Mouse (Mus musculus): ENCODE measurements around the gene Ier5. TPM values are rescaled to one million over a fixed set of nuclear protein-coding genes. Genes with fewer than 3 reads are reported as not detected.

Ier5 gene
- polyA plus RNA-seq, 1 experiment from 2014 or later = 4.4 TPM

GRCm38 (mm10) chr1:155070561-155071286, 28.7 kb downstream of the Ier5 start:
- Histone ChIP-seq H3K27ac (ENCODE audit: low read length) (no peak overlapping the region), H3K4me1 (ENCODE audit: insufficient read depth, low read length) (peaks cover 32% of the 10 kb centered on the region), H3K27me3 (ENCODE audit: insufficient read depth, low read length) (no peaks in the 10 kb centered on the region), H3K36me3 (ENCODE audit: insufficient read depth, low read length) (no peaks in the 10 kb centered on the region), H3K9me3 (ENCODE audit: low read length) (no peaks in the 10 kb centered on the region), H3K9ac (replicated peaks; ENCODE audit: low read length) (no peak overlapping the region), H3K4me3 (ENCODE audit: low read length) (no peak overlapping the region), H3K4me2 (replicated peaks; ENCODE audit: low read depth, low read length) (no peak overlapping the region)
- no peak for ATAC-seq (ENCODE audit: low FRiP score, low TSS enrichment)
- 51% methylated on average over 5 of the region's 5 CpGs for WGBS

DNA sequence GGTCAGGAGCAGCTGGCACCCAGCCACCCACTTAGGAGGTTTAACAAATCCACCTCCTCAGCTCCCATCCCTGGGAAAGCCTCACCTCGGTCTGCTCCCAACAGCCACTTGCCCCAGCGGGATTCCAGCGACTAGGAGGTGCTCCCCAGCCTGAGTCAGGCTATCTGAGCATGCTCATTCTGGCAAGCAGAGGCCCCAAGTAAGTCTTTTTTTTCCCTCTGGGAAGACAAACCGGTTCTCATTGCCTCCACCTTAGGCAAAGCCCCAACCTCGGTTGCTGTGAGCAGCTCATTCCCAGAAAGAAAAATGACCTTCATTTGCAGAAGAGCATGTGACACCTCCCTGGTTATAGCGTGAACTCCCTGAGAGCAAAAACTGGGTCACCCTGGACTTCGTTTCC, 29.7 kb downstream of the Ier5 start:
- Histone ChIP-seq H3K27me3 (ENCODE audit: insufficient read depth, low read length) (no peaks in the 10 kb centered on the region), H3K27ac (ENCODE audit: low read length) (no peak overlapping the region), H3K9me3 (ENCODE audit: low read length) (no peaks in the 10 kb centered on the region), H3K4me1 (ENCODE audit: insufficient read depth, low read length) (peaks cover 27% of the 10 kb centered on the region), H3K4me3 (ENCODE audit: low read length) (no peak overlapping the region), H3K4me2 (replicated peaks; ENCODE audit: low read depth, low read length) (no peak overlapping the region), H3K36me3 (ENCODE audit: insufficient read depth, low read length) (no peaks in the 10 kb centered on the region), H3K9ac (replicated peaks; ENCODE audit: low read length) (no peak overlapping the region)
- ATAC-seq (ENCODE audit: low FRiP score, low TSS enrichment) = no peak
- WGBS = 57% methylated on average over 7 of the region's 7 CpGs

- Histone ChIP-seq H3K9me3 (ENCODE audit: low read length) (no peaks in the 10 kb centered on the region), H3K27me3 (ENCODE audit: insufficient read depth, low read length) (no peaks in the 10 kb centered on the region), H3K4me2 (replicated peaks; ENCODE audit: low read depth, low read length) (no peak overlapping the region), H3K27ac (ENCODE audit: low read length) (no peak overlapping the region), H3K4me3 (ENCODE audit: low read length) (no peak overlapping the region), H3K4me1 (ENCODE audit: insufficient read depth, low read length) (peaks cover 7% of the 10 kb centered on the region), H3K36me3 (ENCODE audit: insufficient read depth, low read length) (no peaks in the 10 kb centered on the region), H3K9ac (replicated peaks; ENCODE audit: low read length) (no peak overlapping the region)
- ATAC-seq (ENCODE audit: low FRiP score, low TSS enrichment) = no peak
- WGBS = 86% methylated on average over 5 of the region's 5 CpGs
Observed at GRCm38 (mm10) chr1:155066196-155066595, 33.2 kb downstream of the Ier5 start.

DNA sequence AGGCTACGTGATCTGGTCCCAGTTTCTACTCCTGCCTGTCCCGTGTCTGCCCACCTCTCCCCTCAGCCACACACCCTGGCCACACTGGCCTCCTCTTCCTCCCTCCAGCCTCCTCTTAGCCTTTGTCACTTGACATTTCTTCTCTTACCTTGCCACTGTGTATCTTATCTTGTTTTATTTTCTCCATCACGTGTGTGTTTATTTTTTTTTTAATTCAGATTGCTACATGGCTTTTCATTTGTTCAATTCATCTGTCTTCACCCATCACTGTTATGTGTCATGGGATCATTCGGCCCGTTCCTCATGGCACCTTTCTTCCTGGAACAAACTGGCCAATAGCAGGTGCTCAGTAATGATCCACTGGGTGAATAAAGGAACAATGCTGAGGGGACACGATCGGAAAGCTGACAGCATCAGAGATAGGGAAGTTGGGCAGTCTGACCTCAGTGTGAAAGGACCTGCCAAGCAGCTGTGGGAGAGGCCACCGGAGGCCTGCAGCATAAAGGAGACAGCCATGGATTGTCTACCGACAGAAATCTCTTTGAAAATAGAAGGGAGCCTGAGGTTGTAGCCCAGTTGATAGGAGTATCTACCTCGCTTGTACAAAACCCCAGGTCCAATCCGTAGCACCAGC, 34.3 kb downstream of the Ier5 start:
- Histone ChIP-seq H3K27ac (ENCODE audit: low read length) (no peak overlapping the region), H3K27me3 (ENCODE audit: insufficient read depth, low read length) (no peaks in the 10 kb centered on the region), H3K4me3 (ENCODE audit: low read length) (no peak overlapping the region), H3K9ac (replicated peaks; ENCODE audit: low read length) (no peak overlapping the region), H3K4me2 (replicated peaks; ENCODE audit: low read depth, low read length) (no peak overlapping the region), H3K36me3 (ENCODE audit: insufficient read depth, low read length) (no peaks in the 10 kb centered on the region), H3K9me3 (ENCODE audit: low read length) (no peaks in the 10 kb centered on the region), H3K4me1 (ENCODE audit: insufficient read depth, low read length) (no peaks in the 10 kb centered on the region)
- WGBS = 81% methylated on average over 11 of the region's 11 CpGs
- no peak for ATAC-seq (ENCODE audit: low FRiP score, low TSS enrichment)

DNA sequence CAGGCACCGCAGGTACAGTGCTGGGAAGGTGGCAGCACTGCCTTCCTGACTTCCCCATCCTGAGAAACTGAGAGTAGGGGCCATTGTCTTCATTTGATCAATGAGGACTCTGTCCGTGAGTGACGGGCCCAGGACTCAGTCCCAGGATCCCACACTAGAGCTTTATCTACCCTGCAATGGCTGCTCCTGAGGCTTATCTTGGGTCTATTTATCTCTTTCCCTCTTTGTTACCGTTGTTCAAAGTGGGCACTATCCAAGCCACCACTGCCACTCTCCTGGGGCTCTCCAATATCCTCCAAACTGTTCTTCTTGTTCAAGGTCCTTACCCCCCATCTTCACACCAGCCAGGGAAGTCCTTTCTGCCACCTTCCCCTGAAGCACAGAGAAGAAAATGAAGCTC, 34.8 kb downstream of the Ier5 start:
- Histone ChIP-seq H3K4me1 (ENCODE audit: insufficient read depth, low read length) (peaks cover 4% of the 10 kb centered on the region; the same call in 1 of the 2 replicates), H3K4me3 (ENCODE audit: low read length) (no peak overlapping the region), H3K36me3 (ENCODE audit: insufficient read depth, low read length) (no peaks in the 10 kb centered on the region), H3K27me3 (ENCODE audit: insufficient read depth, low read length) (no peaks in the 10 kb centered on the region), H3K4me2 (replicated peaks; ENCODE audit: low read depth, low read length) (no peak overlapping the region), H3K9ac (replicated peaks; ENCODE audit: low read length) (no peak overlapping the region), H3K27ac (ENCODE audit: low read length) (no peak overlapping the region), H3K9me3 (ENCODE audit: low read length) (no peaks in the 10 kb centered on the region)
- ATAC-seq (ENCODE audit: low FRiP score, low TSS enrichment) = no peak
- WGBS = 84% methylated on average over 4 of the region's 4 CpGs

- WGBS = 57% methylated on average over 5 of the region's 5 CpGs
- Histone ChIP-seq H3K36me3 (ENCODE audit: insufficient read depth, low read length) (no peaks in the 10 kb centered on the region), H3K27me3 (ENCODE audit: insufficient read depth, low read length) (no peaks in the 10 kb centered on the region), H3K9me3 (ENCODE audit: low read length) (no peaks in the 10 kb centered on the region), H3K4me3 (ENCODE audit: low read length) (no peak overlapping the region), H3K9ac (replicated peaks; ENCODE audit: low read length) (no peak overlapping the region), H3K4me2 (replicated peaks; ENCODE audit: low read depth, low read length) (no peak overlapping the region), H3K27ac (ENCODE audit: low read length) (no peak overlapping the region), H3K4me1 (ENCODE audit: insufficient read depth, low read length) (peaks cover 9% of the 10 kb centered on the region; the same call in 1 of the 2 replicates)
- ATAC-seq (ENCODE audit: low FRiP score, low TSS enrichment) = no peak
Observed at GRCm38 (mm10) chr1:155064111-155064510, 35.3 kb downstream of the Ier5 start.

GRCm38 (mm10) chr1:155062963-155063362, 36.5 kb downstream of the Ier5 start:
- Histone ChIP-seq H3K27me3 (ENCODE audit: insufficient read depth, low read length) (no peaks in the 10 kb centered on the region), H3K4me3 (ENCODE audit: low read length) (no peak overlapping the region), H3K4me2 (replicated peaks; ENCODE audit: low read depth, low read length) (no peak overlapping the region), H3K27ac (ENCODE audit: low read length) (no peak overlapping the region), H3K4me1 (ENCODE audit: insufficient read depth, low read length) (peaks cover 9% of the 10 kb centered on the region; the same call in 1 of the 2 replicates), H3K9me3 (ENCODE audit: low read length) (no peaks in the 10 kb centered on the region), H3K9ac (replicated peaks; ENCODE audit: low read length) (no peak overlapping the region), H3K36me3 (ENCODE audit: insufficient read depth, low read length) (no peaks in the 10 kb centered on the region)
- ATAC-seq (ENCODE audit: low FRiP score, low TSS enrichment) = no peak
- whole genome bisulfite sequencing = 98% methylated on average over 4 of the region's 4 CpGs

GRCm38 (mm10) chr1:155062057-155062456, 37.4 kb downstream of the Ier5 start:
- H3K9me3 ChIP-seq (ENCODE audit: low read length) = no peaks in the 10 kb centered on the region
- no peaks in the 10 kb centered on the region for H3K27me3 ChIP-seq (ENCODE audit: insufficient read depth, low read length)
- no peak overlapping the region for H3K4me3 ChIP-seq (ENCODE audit: low read length)
- no peak overlapping the region for H3K9ac ChIP-seq (replicated peaks; ENCODE audit: low read length)
- ATAC-seq (ENCODE audit: low FRiP score, low TSS enrichment) = no peak
- peaks cover 9% of the 10 kb centered on the region; the same call in 1 of the 2 replicates for H3K4me1 ChIP-seq (ENCODE audit: insufficient read depth, low read length)
- no peak overlapping the region for H3K4me2 ChIP-seq (replicated peaks; ENCODE audit: low read depth, low read length)
- WGBS = 91% methylated on average over 7 of the region's 7 CpGs
- H3K36me3 ChIP-seq (ENCODE audit: insufficient read depth, low read length) = no peaks in the 10 kb centered on the region
- H3K27ac ChIP-seq (ENCODE audit: low read length) = no peak overlapping the region

DNA sequence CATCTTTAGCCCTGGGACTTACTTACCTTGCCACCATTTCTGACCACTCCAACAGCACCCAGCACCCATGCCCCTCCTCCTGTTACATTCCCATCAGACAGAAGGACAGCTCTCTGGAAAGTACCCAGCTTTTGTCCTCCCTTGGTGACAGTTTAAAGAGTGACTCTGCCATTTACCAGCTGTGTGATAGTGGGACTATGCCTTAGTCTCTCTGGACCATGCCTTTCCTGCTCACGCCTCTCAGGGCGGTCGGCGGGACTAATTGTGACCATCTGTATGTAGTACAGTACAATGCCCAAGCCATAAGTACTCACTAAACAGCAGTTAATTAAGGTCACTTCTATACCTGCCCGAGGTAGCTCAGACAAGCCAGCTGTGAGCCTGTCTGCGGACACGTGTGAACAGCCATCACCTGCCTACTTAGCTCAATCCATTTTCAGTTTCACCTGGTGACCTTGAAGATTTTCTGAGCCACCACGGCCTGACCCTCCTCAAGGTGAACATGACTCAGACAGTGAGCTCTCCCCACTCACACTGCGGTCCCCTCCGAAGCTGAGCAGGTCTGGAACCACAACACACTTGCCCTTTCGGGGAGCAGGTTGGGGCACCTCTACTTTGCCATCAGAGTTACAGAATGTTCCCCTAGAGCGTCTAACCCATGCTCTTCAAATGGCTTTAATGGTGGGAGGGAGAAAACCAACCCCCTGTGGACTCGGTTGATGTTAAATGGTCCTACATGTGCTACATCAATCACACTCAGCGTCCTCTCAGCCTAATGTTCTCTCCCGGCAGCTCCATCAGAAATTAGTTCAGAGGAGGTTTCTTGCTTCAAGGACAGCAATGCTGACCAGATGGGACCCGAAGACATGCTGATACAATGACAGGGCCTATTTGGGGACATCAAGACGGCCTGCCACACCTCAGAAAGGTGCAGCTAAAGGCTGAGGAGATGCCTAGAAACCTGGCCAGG, 38.3 kb downstream of the Ier5 start:
- Histone ChIP-seq H3K36me3 (ENCODE audit: insufficient read depth, low read length) (no peaks in the 10 kb centered on the region), H3K9me3 (ENCODE audit: low read length) (no peaks in the 10 kb centered on the region), H3K9ac (replicated peaks; ENCODE audit: low read length) (no peak overlapping the region), H3K27me3 (ENCODE audit: insufficient read depth, low read length) (no peaks in the 10 kb centered on the region), H3K27ac (ENCODE audit: low read length) (no peak overlapping the region), H3K4me1 (ENCODE audit: insufficient read depth, low read length) (peaks cover 9% of the 10 kb centered on the region; the same call in 1 of the 2 replicates), H3K4me2 (replicated peaks; ENCODE audit: low read depth, low read length) (no peak overlapping the region), H3K4me3 (ENCODE audit: low read length) (no peak overlapping the region)
- no peak for ATAC-seq (ENCODE audit: low FRiP score, low TSS enrichment)
- 78% methylated on average over 17 of the region's 17 CpGs for WGBS
